Mouse (Mus musculus): ENCODE results near the gene Naxd. TPM values are rescaled to one million over a fixed set of nuclear protein-coding genes. Genes with fewer than 3 reads are reported as not detected.
"Not testable (repeated sequence)": the region's sequence is repeated elsewhere in the genome, so short reads cannot be mapped to it uniquely, and the experiment has no call there.

Naxd gene
- total and polyA plus RNA-seq, 3 experiments: 31.2 to 56.9 (median 32.7) TPM

- WGBS: 56% methylated on average over 3 of the region's 3 CpGs
- Histone ChIP-seq H3K27me3 (ENCODE audit: control insufficient read depth, insufficient read depth, low read length) (no peaks in the 10 kb centered on the region), H3K27ac (no peak overlapping the region), H3K36me3 (ENCODE audit: control insufficient read depth, insufficient read depth, low read length) (peaks cover 2% of the 10 kb centered on the region), H3K9ac (ENCODE audit: low read depth, low read length) (no peak overlapping the region), H3K4me1 (ENCODE audit: control insufficient read depth, insufficient read depth, low read length) (peaks cover 11% of the 10 kb centered on the region), H3K79me2 (replicated peaks; ENCODE audit: control insufficient read depth, insufficient read depth, low read length) (0 out of 2 replicates have a peak, but pooled peaks cover 1% of the 10 kb centered on the region), H3K4me3 (no peak overlapping the region)
- intact Hi-C loops (cut with DNase I): no loop called here
- TF ChIP-seq EP300 (IDR thresholded peaks at IDR 0.05; ENCODE audit: insufficient read depth, low read depth, low read length): no peak
- no peak for TF ChIP-seq POLR2A (IDR thresholded peaks at IDR 0.05; ENCODE audit: insufficient read depth, low read depth, low read length)
- no peak for TF ChIP-seq CTCF (IDR thresholded peaks at IDR 0.05)
- no peak for DNase-seq
These were observed 32.7 kb upstream of the Naxd start for GRCm38 (mm10) chr8:11464707-11464964.

GRCm38 (mm10) chr8:11465619-11466018 lies 31.7 kb upstream of the Naxd start:
- Histone ChIP-seq H3K9ac (ENCODE audit: low read depth, low read length) (no peak overlapping the region), H3K27ac (no peak overlapping the region), H3K36me3 (ENCODE audit: control insufficient read depth, insufficient read depth, low read length) (peaks cover 2% of the 10 kb centered on the region), H3K27me3 (ENCODE audit: control insufficient read depth, insufficient read depth, low read length) (no peaks in the 10 kb centered on the region), H3K79me2 (replicated peaks; ENCODE audit: control insufficient read depth, insufficient read depth, low read length) (0 out of 2 replicates have a peak, but pooled peaks cover 1% of the 10 kb centered on the region), H3K4me1 (ENCODE audit: control insufficient read depth, insufficient read depth, low read length) (peaks cover 11% of the 10 kb centered on the region), H3K4me3 (no peak overlapping the region)
- intact Hi-C loops (cut with DNase I): no loop called here
- WGBS: 97% methylated on average over 4 of the region's 4 CpGs
- TF ChIP-seq EP300 (IDR thresholded peaks at IDR 0.05; ENCODE audit: insufficient read depth, low read depth, low read length): no peak
- no peak for TF ChIP-seq CTCF (IDR thresholded peaks at IDR 0.05)
- TF ChIP-seq POLR2A (IDR thresholded peaks at IDR 0.05; ENCODE audit: insufficient read depth, low read depth, low read length): no peak
- DNase-seq: no peak

GRCm38 (mm10) chr8:11466528-11466927 lies 30.8 kb upstream of the Naxd start:
- intact Hi-C loops (cut with DNase I); H3K4me3 ChIP-seq: not testable (repeated sequence)
- WGBS: 91% methylated on average over 5 of the region's 5 CpGs

GRCm38 (mm10) chr8:11469095-11469494 lies 28.2 kb upstream of the Naxd start:
- WGBS: 13% methylated on average over 3 of the region's 3 CpGs
- 0 out of 2 replicates have a peak, but pooled peaks cover 3% of the 10 kb centered on the region for H3K79me2 ChIP-seq (replicated peaks; ENCODE audit: control insufficient read depth, insufficient read depth, low read length)
- H3K4me1 ChIP-seq (ENCODE audit: control insufficient read depth, insufficient read depth, low read length): peaks cover 7% of the 10 kb centered on the region
- H3K4me3 ChIP-seq: no peak overlapping the region
- peak; percentile 55 to 67 for DNase-seq
- intact Hi-C loops (cut with DNase I): loop anchor here (2.0 kb wide), 1 partner anchor 18 kb away; no protein-coding TSS in a partner anchor
- H3K36me3 ChIP-seq (ENCODE audit: control insufficient read depth, insufficient read depth, low read length): peaks cover 2% of the 10 kb centered on the region; the same call in 1 of the 2 replicates
- no peaks in the 10 kb centered on the region for H3K27me3 ChIP-seq (ENCODE audit: control insufficient read depth, insufficient read depth, low read length)
- no peak overlapping the region for H3K9ac ChIP-seq (ENCODE audit: low read depth, low read length)
- TF ChIP-seq CTCF (IDR thresholded peaks at IDR 0.05): peak; percentile 83
- TF ChIP-seq POLR2A (IDR thresholded peaks at IDR 0.05; ENCODE audit: insufficient read depth, low read depth, low read length): no peak
- peak; percentile 63; the same call in 1 of the 2 replicates for TF ChIP-seq EP300 (IDR thresholded peaks at IDR 0.05; ENCODE audit: insufficient read depth, low read depth, low read length)
- peak overlapping the region; percentile 4; the same call in 1 of the 2 replicates for H3K27ac ChIP-seq

More at GRCm38 (mm10) chr8:11466528-11466927, 30.8 kb upstream of the Naxd start:
- not testable (repeated sequence) for H3K79me2 ChIP-seq (replicated peaks; ENCODE audit: control insufficient read depth, insufficient read depth, low read length); H3K9ac ChIP-seq (ENCODE audit: low read depth, low read length); DNase-seq; H3K36me3 ChIP-seq (ENCODE audit: control insufficient read depth, insufficient read depth, low read length); H3K27ac ChIP-seq; H3K27me3 ChIP-seq (ENCODE audit: control insufficient read depth, insufficient read depth, low read length)
- peaks cover 11% of the 10 kb centered on the region for H3K4me1 ChIP-seq (ENCODE audit: control insufficient read depth, insufficient read depth, low read length)

- Histone ChIP-seq H3K4me3 (no peak overlapping the region), H3K27ac (no peak overlapping the region), H3K79me2 (replicated peaks; ENCODE audit: control insufficient read depth, insufficient read depth, low read length) (0 out of 2 replicates have a peak, but pooled peaks cover 3% of the 10 kb centered on the region), H3K9ac (ENCODE audit: low read depth, low read length) (no peak overlapping the region), H3K27me3 (ENCODE audit: control insufficient read depth, insufficient read depth, low read length) (no peaks in the 10 kb centered on the region), H3K36me3 (ENCODE audit: control insufficient read depth, insufficient read depth, low read length) (no peaks in the 10 kb centered on the region; the same call in 1 of the 2 replicates), H3K4me1 (ENCODE audit: control insufficient read depth, insufficient read depth, low read length) (peaks cover 2% of the 10 kb centered on the region; the same call in 1 of the 2 replicates)
- intact Hi-C loops (cut with DNase I): no loop called here
- TF ChIP-seq POLR2A (IDR thresholded peaks at IDR 0.05; ENCODE audit: insufficient read depth, low read depth, low read length) (no peak), CTCF (IDR thresholded peaks at IDR 0.05) (no peak), EP300 (IDR thresholded peaks at IDR 0.05; ENCODE audit: insufficient read depth, low read depth, low read length) (no peak)
- WGBS: 74% methylated on average over 7 of the region's 7 CpGs
- DNase-seq: no peak
These were observed 26.6 kb upstream of the Naxd start for GRCm38 (mm10) chr8:11470694-11471093.

- intact Hi-C loops (cut with DNase I): no loop called here
- Histone ChIP-seq H3K27me3 (ENCODE audit: control insufficient read depth, insufficient read depth, low read length) (no peaks in the 10 kb centered on the region), H3K4me1 (ENCODE audit: control insufficient read depth, insufficient read depth, low read length) (peaks cover 6% of the 10 kb centered on the region; the same call in 1 of the 2 replicates), H3K36me3 (ENCODE audit: control insufficient read depth, insufficient read depth, low read length) (no peaks in the 10 kb centered on the region), H3K9ac (ENCODE audit: low read depth, low read length) (no peak overlapping the region), H3K4me3 (no peak overlapping the region), H3K79me2 (replicated peaks; ENCODE audit: control insufficient read depth, insufficient read depth, low read length) (0 out of 2 replicates have a peak, but pooled peaks cover 3% of the 10 kb centered on the region), H3K27ac (no peak overlapping the region)
- TF ChIP-seq CTCF (IDR thresholded peaks at IDR 0.05) (no peak), EP300 (IDR thresholded peaks at IDR 0.05; ENCODE audit: insufficient read depth, low read depth, low read length) (no peak), POLR2A (IDR thresholded peaks at IDR 0.05; ENCODE audit: insufficient read depth, low read depth, low read length) (no peak)
- 53% methylated on average over 8 of the region's 8 CpGs for WGBS
- no peak for DNase-seq
These were observed 26.0 kb upstream of the Naxd start for GRCm38 (mm10) chr8:11471309-11471708.
